Mouse (Mus musculus): ENCODE data around the gene Trim28. TPM values are rescaled to one million over a fixed set of nuclear protein-coding genes. Genes with fewer than 3 reads are reported as not detected.

The Trim28 gene
- polyA plus RNA-seq, 1 experiment from 2014 or later, result 57.9 TPM

- Histone ChIP-seq H3K9me3 (replicated peaks; ENCODE audit: control insufficient read depth, low read length) (no peaks in the 10 kb centered on the region), H3K4me3 (ENCODE audit: low read depth, low read length) (no peak overlapping the region), H3K27me3 (ENCODE audit: control insufficient read depth, insufficient read depth, low read depth, low read length) (no peaks in the 10 kb centered on the region), H3K4me2 (ENCODE audit: low read depth, low read length) (no peak overlapping the region), H3K4me1 (ENCODE audit: control insufficient read depth, low read depth, low read length) (peaks cover 16% of the 10 kb centered on the region), H3K9ac (ENCODE audit: low read depth, low read length) (no peak overlapping the region), H3K36me3 (ENCODE audit: control insufficient read depth, insufficient read depth) (no peaks in the 10 kb centered on the region), H3K27ac (ENCODE audit: low read length) (no peak overlapping the region)
- no peak for ATAC-seq (ENCODE audit: low read depth)
- WGBS (ENCODE audit: insufficient replicate concordance), result under 1% methylated on average over 3 of the region's 3 CpGs
Measured at GRCm38 (mm10) chr7:12992222-12992621, 6.7 kb upstream of the Trim28 start.

GRCm38 (mm10) chr7:12993148-12993547 lies 5.8 kb upstream of the Trim28 start:
- no peak overlapping the region for H3K9ac ChIP-seq (ENCODE audit: low read depth, low read length)
- H3K4me3 ChIP-seq (ENCODE audit: low read depth, low read length), result no peak overlapping the region
- peaks cover 7% of the 10 kb centered on the region for H3K4me1 ChIP-seq (ENCODE audit: control insufficient read depth, low read depth, low read length)
- 73% methylated on average over 10 of the region's 10 CpGs for WGBS (ENCODE audit: insufficient replicate concordance)
- no peaks in the 10 kb centered on the region for H3K36me3 ChIP-seq (ENCODE audit: control insufficient read depth, insufficient read depth)
- no peaks in the 10 kb centered on the region for H3K9me3 ChIP-seq (replicated peaks; ENCODE audit: control insufficient read depth, low read length)
- H3K4me2 ChIP-seq (ENCODE audit: low read depth, low read length), result no peak overlapping the region
- ATAC-seq (ENCODE audit: low read depth), result no peak
- no peaks in the 10 kb centered on the region for H3K27me3 ChIP-seq (ENCODE audit: control insufficient read depth, insufficient read depth, low read depth, low read length)
- no peak overlapping the region for H3K27ac ChIP-seq (ENCODE audit: low read length)

DNA sequence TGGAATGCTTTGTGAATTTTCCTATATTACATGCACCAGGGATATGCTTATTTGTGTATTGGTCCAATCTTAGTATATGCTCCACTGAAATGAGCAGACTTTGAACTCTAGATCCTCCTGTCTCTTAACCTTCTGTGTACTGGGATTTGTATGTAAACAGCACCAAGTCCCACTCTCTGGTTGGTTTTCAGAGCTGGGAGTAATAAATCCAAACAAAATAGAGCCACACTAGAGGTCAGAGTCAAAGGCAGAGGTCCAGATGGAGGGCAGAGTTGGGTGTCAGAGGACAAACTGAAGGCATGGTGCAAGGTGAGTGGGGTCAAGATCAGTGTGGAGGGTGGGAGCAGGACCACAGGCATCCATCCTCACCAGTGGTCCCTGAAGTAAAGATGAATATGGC lies 3.1 kb upstream of the Trim28 start:
- Histone ChIP-seq H3K4me2 (ENCODE audit: low read depth, low read length) (no peak overlapping the region), H3K27ac (ENCODE audit: low read length) (0 out of 2 replicates have a peak overlapping the region, but pooled peaks have one; percentile 4), H3K9ac (ENCODE audit: low read depth, low read length) (no peak overlapping the region), H3K27me3 (ENCODE audit: control insufficient read depth, insufficient read depth, low read depth, low read length) (no peaks in the 10 kb centered on the region), H3K36me3 (ENCODE audit: control insufficient read depth, insufficient read depth) (no peaks in the 10 kb centered on the region), H3K4me3 (ENCODE audit: low read depth, low read length) (no peak overlapping the region), H3K4me1 (ENCODE audit: control insufficient read depth, low read depth, low read length) (peaks cover 4% of the 10 kb centered on the region; the same call in 1 of the 2 replicates), H3K9me3 (replicated peaks; ENCODE audit: control insufficient read depth, low read length) (no peaks in the 10 kb centered on the region)
- peak; percentile 33 for ATAC-seq (ENCODE audit: low read depth)

GRCm38 (mm10) chr7:12997230-12997629 lies 1.7 kb upstream of the Trim28 start:
- peak overlapping the region; percentile 6; the same call in 1 of the 2 replicates for H3K9ac ChIP-seq (ENCODE audit: low read depth, low read length)
- H3K4me2 ChIP-seq (ENCODE audit: low read depth, low read length), result peak overlapping the region; percentile 19
- no peak overlapping the region for H3K4me3 ChIP-seq (ENCODE audit: low read depth, low read length)
- H3K36me3 ChIP-seq (ENCODE audit: control insufficient read depth, insufficient read depth), result no peaks in the 10 kb centered on the region
- H3K4me1 ChIP-seq (ENCODE audit: control insufficient read depth, low read depth, low read length), result peaks cover 4% of the 10 kb centered on the region; the same call in 1 of the 2 replicates
- whole genome bisulfite sequencing (ENCODE audit: insufficient replicate concordance), result 49% methylated on average over 5 of the region's 5 CpGs
- no peak for ATAC-seq (ENCODE audit: low read depth)
- no peaks in the 10 kb centered on the region for H3K9me3 ChIP-seq (replicated peaks; ENCODE audit: control insufficient read depth, low read length)
- H3K27ac ChIP-seq (ENCODE audit: low read length), result peak overlapping the region; percentile 58; the same call in 1 of the 2 replicates
- H3K27me3 ChIP-seq (ENCODE audit: control insufficient read depth, insufficient read depth, low read depth, low read length), result no peaks in the 10 kb centered on the region

- peak within 1 kb of the TSS; percentile 58 for H3K27ac ChIP-seq (ENCODE audit: low read length)
- H3K36me3 ChIP-seq (ENCODE audit: control insufficient read depth, insufficient read depth), result no peaks in the 10 kb centered on the region
Measured at GRCm38 (mm10) chr7:12998053-12998452, 861 bp upstream of the Trim28 start, which contains the start of gene Slc27a5. Slc27a5 (minus strand) TSS chr7:12998192.

DNA sequence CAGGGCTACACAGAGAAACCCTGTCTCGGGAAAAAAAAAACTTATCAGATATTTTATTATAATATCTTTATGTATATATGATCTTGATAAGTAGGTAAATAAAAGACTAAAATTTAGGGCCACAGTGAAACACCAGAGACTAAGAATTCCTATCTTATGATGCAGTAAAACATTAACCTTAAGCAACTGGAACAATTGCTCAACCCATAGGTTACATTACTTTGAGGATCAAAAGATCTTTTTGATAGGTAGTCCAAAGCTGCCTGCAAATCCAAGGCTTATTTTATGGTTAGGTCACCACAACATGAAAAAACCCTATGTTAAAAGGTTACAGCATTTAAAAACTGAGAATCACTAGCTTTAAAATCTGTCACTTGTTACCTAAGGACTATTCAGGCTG lies 2.7 kb downstream of the Trim28 start:
- Histone ChIP-seq H3K9ac (ENCODE audit: low read depth, low read length) (no peak overlapping the region), H3K4me2 (ENCODE audit: low read depth, low read length) (no peak overlapping the region), H3K4me3 (ENCODE audit: low read depth, low read length) (no peak overlapping the region), H3K36me3 (ENCODE audit: control insufficient read depth, insufficient read depth) (peaks cover 7% of the 10 kb centered on the region), H3K9me3 (replicated peaks; ENCODE audit: control insufficient read depth, low read length) (no peaks in the 10 kb centered on the region), H3K27me3 (ENCODE audit: control insufficient read depth, insufficient read depth, low read depth, low read length) (no peaks in the 10 kb centered on the region), H3K27ac (ENCODE audit: low read length) (no peak overlapping the region), H3K4me1 (ENCODE audit: control insufficient read depth, low read depth, low read length) (no peaks in the 10 kb centered on the region)
- ATAC-seq (ENCODE audit: low read depth), result peak; percentile 32; the same call in 1 of the 2 replicates
- WGBS (ENCODE audit: insufficient replicate concordance), result 40% methylated on average over 1 of the region's 1 CpGs

More at GRCm38 (mm10) chr7:12998053-12998452, 861 bp upstream of the Trim28 start, which contains the start of gene Slc27a5:
- WGBS (ENCODE audit: insufficient replicate concordance), result 48% methylated on average over 5 of the region's 5 CpGs
- peak; percentile 74 for ATAC-seq (ENCODE audit: low read depth)
- H3K27me3 ChIP-seq (ENCODE audit: control insufficient read depth, insufficient read depth, low read depth, low read length), result no peaks in the 10 kb centered on the region
- H3K4me3 ChIP-seq (ENCODE audit: low read depth, low read length), result no peak within 1 kb of the TSS
- no peaks in the 10 kb centered on the region for H3K9me3 ChIP-seq (replicated peaks; ENCODE audit: control insufficient read depth, low read length)
- peaks cover 4% of the 10 kb centered on the region; the same call in 1 of the 2 replicates for H3K4me1 ChIP-seq (ENCODE audit: control insufficient read depth, low read depth, low read length)
- H3K4me2 ChIP-seq (ENCODE audit: low read depth, low read length), result peak within 1 kb of the TSS; percentile 19
- peak within 1 kb of the TSS; percentile 6; the same call in 1 of the 2 replicates for H3K9ac ChIP-seq (ENCODE audit: low read depth, low read length)

DNA sequence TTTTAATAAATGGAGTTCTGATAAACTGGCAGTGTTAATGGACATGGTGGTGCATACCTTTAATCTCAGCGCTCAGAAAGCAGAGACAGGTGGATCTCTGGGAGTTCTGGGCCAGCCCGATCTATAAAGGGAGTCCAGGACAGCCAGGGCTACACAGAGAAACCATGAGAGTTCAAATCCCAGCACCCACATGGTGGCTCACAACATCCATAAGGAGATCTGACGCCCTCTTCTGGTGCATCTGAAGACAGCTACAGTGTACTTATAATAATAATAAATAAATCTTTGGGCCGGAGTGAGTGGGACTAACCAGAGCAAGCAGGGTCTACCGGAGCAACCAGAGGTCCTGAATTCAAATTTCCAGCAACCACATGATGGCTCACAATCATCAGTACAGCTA lies 4.5 kb downstream of the Trim28 start:
- H3K36me3 ChIP-seq (ENCODE audit: control insufficient read depth, insufficient read depth), result peaks cover 20% of the 10 kb centered on the region
- H3K4me2 ChIP-seq (ENCODE audit: low read depth, low read length), result no peak overlapping the region
- no peaks in the 10 kb centered on the region for H3K27me3 ChIP-seq (ENCODE audit: control insufficient read depth, insufficient read depth, low read depth, low read length)
- no peaks in the 10 kb centered on the region for H3K4me1 ChIP-seq (ENCODE audit: control insufficient read depth, low read depth, low read length)
- no peak overlapping the region for H3K27ac ChIP-seq (ENCODE audit: low read length)
- no peaks in the 10 kb centered on the region for H3K9me3 ChIP-seq (replicated peaks; ENCODE audit: control insufficient read depth, low read length)
- no peak overlapping the region for H3K9ac ChIP-seq (ENCODE audit: low read depth, low read length)
- 69% methylated on average over 5 of the region's 5 CpGs for WGBS (ENCODE audit: insufficient replicate concordance)
- no peak overlapping the region for H3K4me3 ChIP-seq (ENCODE audit: low read depth, low read length)
- no peak for ATAC-seq (ENCODE audit: low read depth)

GRCm38 (mm10) chr7:13006011-13006410 lies 7.1 kb downstream of the Trim28 start:
- 89% methylated on average over 17 of the region's 17 CpGs for WGBS (ENCODE audit: insufficient replicate concordance)
- Histone ChIP-seq H3K36me3 (ENCODE audit: control insufficient read depth, insufficient read depth) (peaks cover 20% of the 10 kb centered on the region), H3K9ac (ENCODE audit: low read depth, low read length) (no peak overlapping the region), H3K4me3 (ENCODE audit: low read depth, low read length) (no peak overlapping the region), H3K4me2 (ENCODE audit: low read depth, low read length) (no peak overlapping the region), H3K27me3 (ENCODE audit: control insufficient read depth, insufficient read depth, low read depth, low read length) (no peaks in the 10 kb centered on the region), H3K27ac (ENCODE audit: low read length) (no peak overlapping the region), H3K9me3 (replicated peaks; ENCODE audit: control insufficient read depth, low read length) (no peaks in the 10 kb centered on the region), H3K4me1 (ENCODE audit: control insufficient read depth, low read depth, low read length) (peaks cover 11% of the 10 kb centered on the region)
- ATAC-seq (ENCODE audit: low read depth), result no peak

- WGBS (ENCODE audit: insufficient replicate concordance), result 86% methylated on average over 10 of the region's 10 CpGs
- peaks cover 20% of the 10 kb centered on the region for H3K36me3 ChIP-seq (ENCODE audit: control insufficient read depth, insufficient read depth)
- H3K4me3 ChIP-seq (ENCODE audit: low read depth, low read length), result no peak overlapping the region
- H3K9me3 ChIP-seq (replicated peaks; ENCODE audit: control insufficient read depth, low read length), result no peaks in the 10 kb centered on the region
- H3K27me3 ChIP-seq (ENCODE audit: control insufficient read depth, insufficient read depth, low read depth, low read length), result no peaks in the 10 kb centered on the region
- no peak for ATAC-seq (ENCODE audit: low read depth)
- H3K9ac ChIP-seq (ENCODE audit: low read depth, low read length), result no peak overlapping the region
- no peak overlapping the region for H3K4me2 ChIP-seq (ENCODE audit: low read depth, low read length)
- peaks cover 11% of the 10 kb centered on the region for H3K4me1 ChIP-seq (ENCODE audit: control insufficient read depth, low read depth, low read length)
- no peak overlapping the region for H3K27ac ChIP-seq (ENCODE audit: low read length)
Measured at GRCm38 (mm10) chr7:13006531-13006930, 7.6 kb downstream of the Trim28 start.
